Mouse (Mus musculus): ENCODE data around the gene Prr5.

Prr5 gene

DNA sequence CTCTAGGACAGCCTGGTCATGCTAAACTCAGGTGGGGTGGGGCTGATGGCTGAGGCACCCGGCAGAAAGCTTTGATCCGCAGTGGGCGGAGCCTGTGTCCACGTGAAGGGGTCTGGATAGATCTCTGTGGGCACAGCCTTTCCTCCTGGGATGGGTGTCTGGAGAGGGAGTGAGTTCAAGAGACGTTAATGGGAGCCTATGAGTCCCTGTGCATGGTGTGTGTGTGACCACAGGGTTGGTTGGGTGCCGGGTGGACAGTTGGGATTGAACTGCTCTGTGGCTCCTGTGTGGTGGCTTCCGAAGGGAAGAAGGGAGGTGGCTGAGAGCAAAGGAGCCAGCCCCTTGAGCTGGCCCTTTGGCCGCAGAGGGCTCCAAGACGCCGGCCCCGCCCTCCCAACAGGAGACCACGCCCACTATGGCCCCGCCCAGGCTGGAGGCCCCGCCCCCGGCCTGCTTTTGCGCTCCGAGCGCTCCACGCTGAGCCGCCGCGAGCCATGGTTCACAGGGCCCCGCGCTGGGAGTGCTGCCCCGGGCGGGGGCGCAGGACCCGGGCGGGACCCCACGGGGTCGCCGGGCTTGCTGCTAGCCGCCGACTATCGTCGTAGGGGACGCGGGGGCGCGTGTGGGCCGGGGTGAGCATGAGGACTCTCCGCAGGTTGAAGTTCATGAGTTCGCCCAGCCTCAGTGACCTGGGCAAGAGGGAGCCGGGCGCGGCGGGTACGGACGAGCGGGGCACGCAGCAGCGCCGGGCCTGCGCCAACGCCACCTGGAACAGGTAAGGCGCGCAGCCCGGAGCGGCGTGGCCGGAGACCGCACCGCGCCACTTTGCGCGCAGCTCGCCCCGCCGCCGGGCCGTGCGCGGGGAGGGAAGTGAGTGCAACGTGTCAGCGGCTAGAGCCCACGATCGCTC is 11.4 kb downstream of the Prr5 start:
- DNase-seq (ENCODE audit: low spot score), result peak; percentile 95

DNA sequence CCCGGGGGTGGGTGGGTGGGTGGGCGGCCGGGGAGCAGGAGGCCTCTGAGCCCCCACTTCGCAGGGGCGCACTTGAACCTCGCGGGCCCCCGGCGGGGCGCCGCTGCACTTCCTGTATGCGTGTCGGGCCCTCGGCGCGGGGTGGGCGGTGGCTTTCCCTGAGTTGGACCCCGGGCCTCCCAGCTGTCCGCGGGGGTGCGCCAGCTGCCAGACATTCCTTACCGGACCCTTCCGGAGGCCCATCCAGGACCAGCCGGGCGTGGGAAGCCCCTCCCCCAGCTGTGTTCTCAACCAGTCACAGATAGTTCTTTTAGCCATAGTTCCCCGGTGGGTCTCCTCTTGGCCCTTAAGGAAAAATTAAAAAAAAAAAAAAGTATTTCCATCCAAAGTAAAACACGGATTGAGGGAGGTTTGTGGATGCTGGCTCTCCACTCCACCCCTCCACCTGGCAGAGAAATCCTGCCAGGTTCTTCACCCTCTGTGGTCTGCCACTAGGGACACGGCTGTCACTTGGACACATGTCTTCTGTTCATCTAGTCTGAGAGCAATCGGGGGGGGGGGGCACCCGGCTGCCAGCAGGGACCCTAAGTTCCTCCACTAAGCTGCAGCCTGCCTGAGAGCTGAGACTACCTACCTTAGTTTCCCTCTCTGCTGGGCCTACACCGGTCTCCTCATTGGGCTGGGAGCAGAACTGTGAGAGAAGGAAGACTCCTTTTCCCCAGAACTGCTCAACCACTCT is 12.2 kb downstream of the Prr5 start:
- DNase-seq (ENCODE audit: low spot score), result no peak

DNA sequence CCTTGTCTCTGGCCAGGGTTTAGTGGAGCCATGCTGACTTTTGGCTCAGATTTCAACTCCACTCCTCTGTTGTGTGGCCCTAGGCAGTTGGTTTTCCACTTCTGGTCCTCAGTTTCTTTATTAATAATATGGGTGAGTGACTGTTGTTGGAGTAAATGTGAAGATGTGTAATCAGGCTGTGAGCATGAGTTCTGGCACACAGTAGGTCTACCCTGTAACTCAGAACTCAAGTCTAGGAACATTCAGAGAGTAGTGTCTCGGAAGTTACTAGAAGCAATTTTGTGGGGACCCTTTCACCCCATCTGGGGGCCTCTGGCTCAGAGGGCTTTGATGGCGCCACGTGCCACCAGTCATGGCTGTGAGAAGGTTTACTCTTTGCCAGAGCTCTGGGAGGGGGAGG is 12.8 kb downstream of the Prr5 start:
- no peak for DNase-seq (ENCODE audit: low spot score)

DNA sequence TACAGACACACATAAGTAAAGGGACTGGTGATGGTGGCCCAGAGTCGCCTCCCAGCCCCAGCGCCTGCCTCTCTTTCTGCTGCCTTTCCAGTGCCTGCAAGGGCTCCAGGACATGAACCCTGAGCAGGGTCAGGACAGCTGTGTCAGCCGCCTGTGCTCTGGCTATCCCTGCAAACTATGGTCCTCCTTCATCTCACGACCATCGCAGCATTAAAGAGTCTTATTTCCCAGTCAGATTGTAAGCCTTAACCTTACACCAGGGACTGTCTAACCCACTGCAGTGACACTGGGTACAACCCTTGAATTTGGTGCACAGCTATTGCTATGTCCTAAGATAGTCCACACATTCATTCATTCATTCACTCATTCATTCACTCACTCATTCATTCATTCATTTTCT is 13.4 kb downstream of the Prr5 start:
- no peak for DNase-seq (ENCODE audit: low spot score)

DNA sequence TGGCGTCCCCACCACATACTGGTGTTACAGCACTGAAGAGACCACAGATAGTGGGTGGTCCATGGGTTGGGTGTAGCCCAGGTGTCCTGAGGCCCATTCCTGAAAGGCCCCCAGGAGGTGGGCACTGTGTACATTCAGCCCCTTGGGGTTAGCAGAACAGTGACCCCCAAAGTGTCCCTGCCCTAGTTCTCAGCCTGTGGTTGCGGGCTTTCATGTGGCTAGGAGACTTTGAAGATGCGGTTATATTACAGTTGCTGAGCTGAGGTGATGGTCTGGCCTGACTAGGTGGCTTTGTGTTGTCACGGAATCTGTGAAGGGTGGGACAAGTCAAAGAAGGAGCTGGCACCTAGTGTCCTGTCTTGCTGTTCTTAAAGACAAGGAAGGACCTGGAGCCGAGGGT is 15.1 kb downstream of the Prr5 start:
- DNase-seq (ENCODE audit: low spot score), result no peak

DNA sequence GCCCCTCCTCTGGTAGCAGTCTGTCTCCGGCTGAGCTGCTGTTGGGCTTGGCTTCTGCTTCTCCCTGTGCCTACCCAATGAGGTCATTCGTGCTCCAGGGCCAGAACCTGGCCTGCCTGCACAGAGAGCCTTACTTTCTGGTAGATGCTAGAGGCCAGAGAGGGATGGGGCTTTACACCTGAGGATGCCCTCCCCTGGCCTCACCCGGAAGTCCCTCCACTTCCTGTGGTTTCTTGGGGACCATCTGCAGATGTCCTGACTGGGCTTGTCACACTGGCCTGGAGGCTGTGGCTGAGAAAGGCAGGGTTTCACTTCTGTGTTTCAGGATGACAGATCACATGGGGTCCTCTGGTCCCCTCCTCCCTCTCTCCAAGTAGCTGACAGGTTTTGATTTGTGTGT is 16.0 kb downstream of the Prr5 start:
- no peak for DNase-seq (ENCODE audit: low spot score)

DNA sequence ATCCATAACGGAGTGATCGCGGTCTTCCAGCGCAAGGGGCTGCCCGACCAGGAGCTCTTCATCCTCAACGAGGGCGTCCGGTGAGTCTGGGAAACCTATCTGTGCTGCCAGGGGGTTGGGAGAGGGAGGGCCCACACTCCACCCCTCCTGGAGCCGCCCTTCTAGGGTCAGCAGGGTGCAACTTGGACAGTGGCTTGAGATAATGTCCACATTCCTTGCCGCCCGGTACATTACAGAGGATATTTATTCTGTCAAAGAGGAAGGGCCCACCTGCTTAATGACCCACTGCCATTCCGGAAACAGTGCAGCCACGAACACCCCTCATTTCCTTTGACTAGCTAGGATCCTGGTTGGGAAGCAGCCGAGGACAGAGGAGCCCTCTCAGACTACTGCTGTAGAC is 18.5 kb downstream of the Prr5 start:
- DNase-seq (ENCODE audit: low spot score), result no peak

DNA sequence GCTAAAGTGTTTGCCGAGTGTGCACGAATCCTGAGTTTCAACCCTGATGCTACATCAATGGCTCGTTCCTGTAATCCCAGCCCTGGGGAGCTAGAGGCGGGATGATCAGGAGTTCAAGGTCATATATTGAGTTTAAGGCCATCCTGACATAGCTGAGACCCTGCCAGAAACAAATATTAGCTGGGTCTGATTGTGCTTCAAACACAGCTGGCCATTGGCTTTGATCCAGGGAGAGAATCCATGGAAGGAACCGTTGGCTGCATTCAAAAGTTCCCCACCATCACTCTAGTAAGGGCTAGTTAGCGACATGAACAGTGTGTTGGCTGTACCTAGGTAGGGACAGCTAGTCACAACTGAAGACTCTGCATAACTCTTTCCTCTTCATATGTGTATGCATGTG is 19.9 kb downstream of the Prr5 start:
- DNase-seq (ENCODE audit: low spot score), result no peak

DNA sequence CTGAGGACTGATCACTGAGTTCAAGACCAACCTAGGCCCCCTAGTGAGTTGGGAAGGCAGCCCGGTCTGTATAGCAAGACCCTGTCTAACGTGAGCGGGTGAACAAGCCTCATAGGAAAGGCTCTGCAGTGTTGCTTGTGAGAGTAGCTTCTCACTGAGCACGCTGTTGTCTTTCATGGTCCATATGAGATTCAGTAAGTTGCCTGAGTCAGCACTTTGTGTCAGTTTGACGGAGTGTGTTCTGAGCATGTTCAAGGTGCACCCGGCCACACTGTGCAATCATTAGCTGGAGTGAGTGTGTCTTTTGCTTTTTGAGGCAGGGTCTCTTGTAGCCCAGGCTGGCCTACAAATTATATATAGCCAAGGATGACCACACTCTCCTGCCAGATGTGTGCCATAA is 22.1 kb downstream of the Prr5 start:
- DNase-seq (ENCODE audit: low spot score), result no peak

DNA sequence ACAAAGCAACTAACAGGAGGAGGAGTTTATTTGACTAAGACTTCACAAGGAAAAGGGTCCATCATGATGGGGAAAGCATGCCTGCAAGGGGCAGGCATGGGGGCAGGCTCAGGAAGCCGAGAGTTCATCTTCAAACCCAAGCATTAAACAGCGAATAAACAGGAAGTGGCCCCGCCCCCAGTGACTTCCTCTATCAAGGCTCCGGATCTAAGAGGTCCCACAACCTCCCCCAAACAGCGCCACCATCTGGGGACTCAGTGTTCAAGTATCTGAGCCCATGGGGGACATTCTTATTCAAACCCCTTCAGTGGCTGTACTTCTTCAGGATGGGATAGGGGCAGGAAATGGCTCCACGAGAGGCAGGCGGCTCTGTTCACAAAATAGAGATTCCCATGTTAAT is 23.2 kb downstream of the Prr5 start:
- no peak for DNase-seq (ENCODE audit: low spot score)

DNA sequence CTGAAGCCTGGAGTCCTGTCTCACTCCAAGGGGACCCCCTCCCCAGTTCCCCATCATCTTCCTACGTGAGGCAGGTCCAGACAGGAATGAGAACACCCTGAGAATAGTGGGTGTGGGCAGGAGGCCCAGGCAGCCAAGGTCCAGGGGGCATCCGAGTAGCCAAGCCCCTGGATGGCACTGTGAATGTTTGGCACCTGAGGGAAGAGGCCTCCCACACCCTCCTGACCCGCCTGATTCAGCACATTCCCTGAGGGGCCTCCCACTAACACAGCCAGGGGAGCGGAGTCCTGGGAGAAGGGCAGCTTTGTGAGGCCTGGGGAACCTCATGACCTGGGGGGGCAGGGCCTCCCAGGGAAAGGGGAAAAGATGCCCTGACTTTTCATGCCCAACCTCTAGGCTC is 26.6 kb downstream of the Prr5 start:
- no peak for DNase-seq (ENCODE audit: low spot score)

DNA sequence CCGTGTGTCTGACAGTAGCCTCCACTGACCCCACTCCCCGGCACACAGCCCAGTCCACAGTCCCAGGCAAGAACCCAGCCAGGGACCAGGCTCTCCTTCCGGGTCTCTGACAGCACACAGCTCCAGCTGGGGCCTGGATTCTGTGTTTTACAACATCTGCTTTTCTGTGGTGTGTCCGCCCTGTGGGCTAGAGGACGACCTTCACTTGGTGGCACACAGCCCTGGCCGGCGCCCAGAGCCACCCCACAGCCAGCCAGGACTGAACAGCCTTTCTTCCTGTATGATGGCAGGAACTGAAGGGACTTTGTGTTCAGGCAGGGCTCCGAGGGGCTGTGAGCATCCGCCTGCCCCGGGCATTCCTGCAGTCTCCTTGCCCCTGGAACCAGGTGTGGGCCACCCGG is 28.2 kb downstream of the Prr5 start:
- DNase-seq (ENCODE audit: low spot score), result no peak

DNA sequence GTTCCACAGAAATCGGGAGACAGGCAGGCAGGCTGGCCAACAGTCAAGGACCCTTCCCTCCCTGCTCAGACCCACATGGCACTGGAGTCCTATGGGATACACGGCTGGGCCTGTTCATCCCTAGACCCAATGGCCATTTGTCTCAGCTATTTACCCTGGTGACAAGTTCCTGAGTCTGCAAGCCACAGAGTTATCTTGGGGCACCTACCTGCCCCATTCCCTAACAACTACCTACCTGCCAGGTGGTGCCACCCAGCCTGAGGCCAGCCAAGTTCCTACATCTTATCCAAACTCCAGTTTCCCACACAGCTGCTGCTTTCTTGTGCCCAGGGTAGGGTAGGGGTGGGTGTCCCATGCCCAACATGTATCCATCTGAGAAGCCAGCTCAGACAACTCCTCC is 28.8 kb downstream of the Prr5 start:
- DNase-seq (ENCODE audit: low spot score), result no peak

DNA sequence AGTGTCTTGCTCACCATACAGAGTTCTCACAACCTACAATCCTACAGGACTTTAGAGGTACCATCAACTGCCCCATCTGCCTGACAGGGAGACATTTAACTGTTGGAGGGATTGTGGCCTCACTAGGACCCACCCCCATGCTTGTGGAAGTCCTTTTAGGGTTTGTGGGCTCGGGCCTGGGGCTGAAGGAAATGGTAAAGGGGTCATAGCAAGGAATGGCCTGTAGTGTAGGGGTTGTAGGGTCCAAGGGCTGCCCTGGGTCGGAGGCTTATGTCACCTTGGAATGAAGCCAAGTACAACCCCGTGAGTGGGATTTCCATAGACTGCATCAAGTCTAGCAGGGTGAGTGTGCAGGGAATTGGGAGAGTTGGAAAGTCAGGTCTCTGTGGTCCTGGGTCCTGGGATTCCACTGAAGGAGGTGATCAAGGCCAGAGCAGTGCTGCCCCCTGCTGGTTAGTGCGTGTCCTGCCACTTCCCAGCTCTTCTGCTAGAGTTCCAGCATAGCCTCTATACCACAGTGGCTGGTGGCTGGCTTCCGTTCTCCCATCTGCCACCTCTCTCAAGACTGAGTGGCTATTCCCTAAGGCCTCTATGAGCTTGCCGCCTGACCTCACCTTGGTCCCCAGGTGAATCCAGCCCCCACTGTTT is 30.9 kb downstream of the Prr5 start:
- no peak for DNase-seq (ENCODE audit: low spot score)

DNA sequence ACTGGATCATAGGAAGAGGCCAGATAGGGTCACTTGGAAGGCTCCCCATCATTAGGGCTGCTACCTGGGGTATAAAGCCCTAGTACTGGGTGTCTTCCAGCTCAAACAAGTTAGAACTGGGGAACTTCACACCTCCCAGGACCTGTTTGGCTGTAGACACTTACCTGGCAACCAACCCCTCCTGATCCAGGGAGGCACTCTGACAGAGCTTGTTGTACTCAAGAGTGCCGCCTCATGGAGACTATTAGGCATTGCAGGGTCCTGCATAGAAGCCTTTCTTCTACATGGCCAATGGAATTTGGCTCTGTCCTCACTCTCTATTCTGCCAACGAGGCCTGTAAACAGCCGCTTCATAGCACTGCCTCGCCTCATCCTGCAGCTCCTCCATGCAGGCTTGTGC is 32.5 kb downstream of the Prr5 start:
- DNase-seq (ENCODE audit: low spot score), result no peak

DNA sequence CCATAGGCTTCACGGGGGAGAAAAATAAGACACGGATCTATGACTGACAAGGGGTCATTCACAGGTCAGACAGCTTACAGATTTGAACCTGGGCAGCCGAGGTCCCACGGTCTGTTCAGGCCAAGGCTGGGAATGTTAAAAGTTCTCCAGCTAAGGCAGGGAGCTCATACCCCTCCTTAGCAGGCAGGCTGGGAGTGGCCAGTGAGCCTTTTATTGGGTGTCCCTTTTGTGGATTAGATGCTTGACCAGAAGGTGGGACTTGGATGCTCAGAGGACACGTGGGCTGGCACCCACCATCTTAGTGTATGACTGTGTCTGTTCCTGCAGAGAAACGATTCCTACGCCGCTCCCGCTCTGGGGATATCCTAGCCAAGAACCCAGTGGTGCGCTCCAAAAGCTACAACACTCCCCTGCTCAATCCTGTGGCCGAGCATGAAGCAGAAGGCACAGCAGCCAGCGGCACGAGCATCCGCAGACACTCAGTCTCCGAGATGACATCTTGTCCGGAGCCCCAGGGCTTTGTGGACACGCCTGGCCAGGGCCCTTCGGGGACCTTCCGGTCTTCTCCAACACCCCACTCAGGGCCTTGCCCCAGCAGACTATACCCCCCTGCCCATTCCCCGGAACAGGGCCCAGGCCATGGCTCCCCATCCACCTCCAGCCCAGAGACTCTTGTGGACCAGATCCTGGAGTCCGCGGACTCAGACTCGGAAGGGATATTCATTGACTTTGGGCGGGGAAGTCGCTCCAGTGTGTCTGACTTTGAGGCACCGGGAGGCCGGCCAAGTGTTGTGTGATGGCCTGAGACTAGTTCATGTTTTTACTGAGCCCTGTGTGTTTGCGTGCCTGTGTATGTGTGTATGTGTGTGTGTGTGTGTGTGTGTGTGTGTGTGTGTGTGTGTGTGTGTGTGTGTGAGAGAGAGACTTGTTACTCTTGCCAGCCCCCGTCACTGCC is 33.2 kb downstream of the Prr5 start:
- no peak for DNase-seq (ENCODE audit: low spot score)

DNA sequence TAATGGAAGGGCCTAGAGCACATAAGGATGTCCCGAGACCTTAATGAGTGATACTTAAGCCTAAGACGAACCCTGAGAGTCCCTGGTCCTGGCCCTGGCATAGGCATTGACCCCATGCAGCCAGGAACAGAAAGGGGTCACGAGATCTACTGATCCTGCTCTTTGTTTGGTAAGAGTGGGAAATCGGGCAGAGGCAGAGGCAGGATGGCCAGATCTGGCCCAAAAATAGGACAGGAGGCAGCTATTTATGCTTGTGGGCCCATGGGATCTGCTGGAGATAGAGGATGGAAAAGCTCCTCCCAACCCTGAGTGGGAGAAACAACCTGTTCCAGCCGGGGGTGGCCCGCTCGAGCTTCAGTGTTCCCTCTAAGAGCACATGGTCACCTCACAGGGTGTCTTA is 34.6 kb downstream of the Prr5 start:
- no peak for DNase-seq (ENCODE audit: low spot score)

DNA sequence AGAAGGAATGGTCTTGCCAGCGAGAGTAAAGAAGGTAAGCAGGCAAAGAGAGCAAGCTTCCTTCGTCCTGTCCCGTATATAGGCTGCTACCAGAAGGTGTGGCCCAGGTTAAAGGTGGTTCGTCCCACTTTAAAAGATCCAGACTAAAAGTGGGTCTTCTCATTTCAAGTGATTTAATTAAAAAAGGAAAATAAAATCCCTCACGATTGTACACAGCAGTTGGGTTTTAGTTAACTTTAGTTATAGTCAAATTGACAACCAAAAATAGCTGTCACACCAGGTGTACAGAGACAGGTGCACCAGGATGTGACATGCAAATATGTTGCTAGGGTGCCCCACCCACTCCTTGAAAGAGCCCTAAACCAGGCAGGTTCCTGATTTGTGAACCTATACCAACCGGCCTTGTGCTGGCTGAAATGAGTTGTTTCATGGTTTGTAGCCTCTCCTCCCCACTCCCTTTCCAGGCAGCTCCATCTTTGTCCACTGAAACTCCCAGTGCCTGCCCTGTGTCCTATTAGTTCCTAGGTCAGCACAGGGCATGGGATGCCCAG is 36.0 kb downstream of the Prr5 start:
- no peak for DNase-seq (ENCODE audit: low spot score)

DNA sequence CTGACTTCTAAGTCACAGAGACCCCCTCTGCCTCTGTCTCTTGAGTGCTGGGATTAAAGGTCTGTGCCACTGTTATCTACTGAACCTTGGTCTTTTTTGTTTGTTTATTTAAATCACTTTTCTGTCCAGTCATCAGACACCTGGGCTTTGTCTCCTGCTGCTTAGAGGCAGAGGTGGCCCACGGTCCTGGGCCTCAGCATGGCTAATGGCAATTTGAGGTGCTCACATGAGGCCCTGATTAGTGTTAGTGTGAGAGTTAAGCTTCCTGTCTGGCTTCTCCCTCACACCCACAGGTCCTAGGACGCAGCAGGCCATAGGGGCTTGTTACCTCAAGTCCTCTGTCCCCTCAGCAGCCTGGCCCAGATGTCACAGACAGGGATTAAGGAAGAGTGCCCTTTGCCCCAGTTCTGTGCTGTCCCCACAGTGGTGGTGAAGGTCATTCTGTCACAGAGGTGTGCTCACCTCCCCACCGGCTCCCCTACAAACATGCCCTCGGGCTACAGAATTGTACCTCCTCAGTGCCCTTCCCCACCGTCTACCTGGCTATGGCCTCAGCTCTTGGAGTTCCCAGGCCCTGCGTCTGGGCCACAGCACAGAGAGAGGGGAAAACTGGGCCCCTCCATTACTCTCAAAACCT is 37.7 kb downstream of the Prr5 start:
- no peak for DNase-seq (ENCODE audit: low spot score)

DNA sequence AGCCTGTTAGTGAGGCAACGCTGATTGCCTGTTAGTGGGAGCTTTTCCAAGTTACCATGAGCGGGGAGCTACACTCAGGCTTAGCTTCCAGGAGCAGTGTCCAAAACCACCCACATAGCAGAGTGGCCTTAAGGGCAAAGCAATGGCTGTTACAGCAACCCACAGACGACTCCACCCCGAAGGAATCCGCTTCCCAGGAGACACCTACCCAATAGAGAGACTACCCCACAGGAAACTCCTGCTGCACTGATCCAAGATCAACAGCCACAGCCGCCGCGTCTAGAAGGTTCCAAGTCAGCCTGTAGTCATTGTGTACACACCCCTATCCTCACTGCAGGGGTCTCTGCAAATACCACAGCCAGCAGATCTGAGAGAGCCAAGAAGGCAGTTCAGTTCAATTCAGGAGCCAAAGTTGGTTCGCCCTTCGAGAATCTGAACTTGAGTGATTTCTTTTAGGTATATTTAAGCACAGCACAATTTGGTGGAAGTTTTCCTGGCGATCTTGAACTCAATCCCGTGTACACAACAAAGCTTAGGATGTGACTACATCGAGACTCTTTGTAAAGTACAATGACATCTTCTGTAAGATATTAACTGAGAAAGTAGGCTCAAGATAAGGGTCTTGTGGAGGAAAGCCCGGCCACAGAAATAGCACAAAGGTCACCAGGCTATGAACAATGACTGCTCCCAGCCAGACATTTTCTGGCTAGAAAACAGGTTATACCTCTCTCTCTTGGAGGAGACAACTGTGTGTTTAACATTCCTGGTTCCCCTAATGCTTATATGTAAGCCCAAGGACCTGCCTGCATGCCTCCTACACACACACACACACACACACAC is 43.4 kb downstream of the Prr5 start:
- DNase-seq (ENCODE audit: low spot score), result no peak
